Mouse (Mus musculus): ENCODE data around the gene Zfp599.
A peak's percentile ranks its signal among the peaks of the same experiment; 100 is the strongest.

Zfp599 gene

GRCm38 (mm10) chr9:22224066-22224465 lies 35.6 kb downstream of the Zfp599 start:
- DNase-seq (ENCODE audit: low spot score): no peak

- peak; percentile 72 for DNase-seq (ENCODE audit: low spot score)
Observed at GRCm38 (mm10) chr9:22217858-22218493, 41.7 kb downstream of the Zfp599 start.

GRCm38 (mm10) chr9:22216705-22217104 lies 43.0 kb downstream of the Zfp599 start:
- no peak for DNase-seq (ENCODE audit: low spot score)

GRCm38 (mm10) chr9:22214549-22214948 lies 45.1 kb downstream of the Zfp599 start:
- no peak for DNase-seq (ENCODE audit: low spot score)

GRCm38 (mm10) chr9:22213785-22214194 lies 45.9 kb downstream of the Zfp599 start:
- DNase-seq (ENCODE audit: low spot score): peak; percentile 82
